Mouse (Mus musculus) liver, embryonic 11.5 days (tissue): ENCODE results near the gene Imp4. TPM values are rescaled to one million over a fixed set of nuclear protein-coding genes. Genes with fewer than 3 reads are reported as not detected.

ENCODE experiments used
- ATAC-seq: fragments of 200-750 bp; cut with Nextera tagmentation; replicated peaks from 2 replicates; pipeline ENCODE4 v1.8.0; 2017; ENCODE audit warnings: moderate number of reproducible peaks, mild to moderate bottlenecking, moderate TSS enrichment, moderate library complexity; ENCODE audit not compliant: low FRiP score
- DNase-seq: peaks from one replicate; pipeline ENCODE4 v3.0.0-alpha.2; 2017; ENCODE audit warnings: low spot score
- H3K27ac ChIP-seq: fragments of 300-500 bp; sonication (generic); 2 replicates; pipeline ENCODE4 v1.5.1; 2014; ENCODE audit warnings: mild to moderate bottlenecking, low read depth, low read length, control low read depth
- H3K27me3 ChIP-seq: fragments of 300-500 bp; sonication (generic); replicated peaks from 2 replicates; pipeline ENCODE4 v1.6.1; 2014; ENCODE audit warnings: low read length, mixed read lengths; ENCODE audit not compliant: control insufficient read depth, insufficient read depth
- H3K36me3 ChIP-seq: fragments of 300-500 bp; sonication (generic); 2 replicates; pipeline ENCODE4 v1.6.1; 2014; ENCODE audit warnings: mild to moderate bottlenecking, low read length, moderate library complexity, mixed read lengths; ENCODE audit not compliant: control insufficient read depth, insufficient read depth
- H3K4me1 ChIP-seq: fragments of 300-500 bp; sonication (generic); replicated peaks from 2 replicates; pipeline ENCODE4 v1.6.1; 2014; ENCODE audit warnings: low read length, mixed read lengths; ENCODE audit not compliant: control insufficient read depth, insufficient read depth
- H3K4me2 ChIP-seq: fragments of 300-500 bp; sonication (generic); 2 replicates; pipeline ENCODE4 v1.6.1; 2014; ENCODE audit warnings: mild to moderate bottlenecking, control low read depth, moderate library complexity
- H3K4me3 ChIP-seq: fragments of 300-500 bp; sonication (generic); 2 replicates; pipeline ENCODE4 v1.5.1; 2014; ENCODE audit warnings: low read depth, low read length, control low read depth
- H3K9ac ChIP-seq: fragments of 300-500 bp; sonication (generic); 2 replicates; pipeline ENCODE4 v1.6.1; 2014; ENCODE audit warnings: low read depth, low read length, control low read depth
- H3K9me3 ChIP-seq: fragments of 300-500 bp; sonication (generic); 2 replicates; pipeline ENCODE4 v1.6.1; 2016; ENCODE audit warnings: low read length, inconsistent platforms, mixed read lengths; ENCODE audit not compliant: control insufficient read depth
- WGBS: fragments of 180-500 bp; shearing (Covaris S2); extraction: QIAGEN DNeasy Blood & Tissue Kit; methylation state at CpG from one replicate; pipeline ENCODE4 v1.1.7; 2014; 5-methylcytosine and 5-hydroxymethylcytosine counted together
- polyA plus RNA-seq: library from polyadenylated mRNA; unstranded; fragments of >200 nt; fragmentation: Nextera tagmentation; extraction: Ambion mirVana; gene quantifications from 2 replicates; pipeline ENCODE4 v1.2.1, GENCODE M21; 2014

Gene Imp4
- polyA plus RNA-seq = 141 and 156 TPM in 2 replicates

DNA sequence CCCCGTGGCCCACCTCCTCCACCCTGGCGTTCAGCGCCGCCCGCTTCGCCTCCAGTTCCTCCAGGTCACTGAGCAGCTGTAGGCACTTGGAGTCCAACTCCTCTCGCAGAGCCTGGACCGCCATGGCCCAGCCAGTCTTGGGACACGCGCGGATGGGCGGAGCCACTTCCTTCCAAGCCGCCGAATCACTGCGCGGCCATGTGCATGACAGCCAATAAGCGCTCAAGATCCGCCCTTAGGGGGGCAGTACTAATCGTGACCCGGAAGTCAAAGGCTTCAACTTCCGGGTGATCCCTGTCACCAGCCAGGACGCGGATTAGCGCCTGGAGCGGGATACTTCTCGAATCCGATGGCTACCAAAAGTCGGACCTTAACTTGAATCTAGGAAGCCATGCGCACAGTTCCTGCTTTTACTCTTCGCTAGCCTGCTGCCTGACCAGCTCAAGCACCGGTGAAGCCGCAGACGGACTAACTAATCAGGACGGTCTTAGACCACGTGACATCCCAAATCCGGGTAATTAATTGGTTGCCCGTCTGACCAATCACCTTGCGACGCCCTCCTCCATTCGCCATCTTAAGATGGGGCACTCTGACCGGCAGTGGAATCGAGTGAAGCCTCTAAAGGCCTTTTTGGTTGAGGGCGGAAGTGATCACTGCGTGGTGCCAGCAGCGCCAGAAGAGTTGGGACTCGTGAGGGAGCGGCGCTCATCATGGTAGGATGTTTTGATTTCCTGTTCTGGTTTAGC lies at the start of gene Imp4, which contains the start of gene Ccdc115:
Gene Imp4 (plus strand): TSS at position 637 of the 746 bp plus-strand sequence.
Gene Ccdc115 (minus strand): TSS at position 458 of the 746 bp plus-strand sequence.
- Histone ChIP-seq H3K4me3 (peak within 1 kb of the TSS; percentile 70), H3K9me3 (no peaks in the 10 kb centered on the region), H3K36me3 (peaks cover 23% of the 10 kb centered on the region), H3K4me1 (peaks cover 6% of the 10 kb centered on the region; the same call in 1 of the 2 replicates), H3K27ac (peak within 1 kb of the TSS; percentile 46; the same call in 1 of the 2 replicates), H3K27me3 (no peaks in the 10 kb centered on the region), H3K9ac (peak within 1 kb of the TSS; percentile 75), H3K4me2 (peak within 1 kb of the TSS; percentile 74)
- ATAC-seq (peak; percentile 91), DNase-seq (peak; percentile 97)
- WGBS = under 1% methylated on average over 48 of the region's 48 CpGs

DNA sequence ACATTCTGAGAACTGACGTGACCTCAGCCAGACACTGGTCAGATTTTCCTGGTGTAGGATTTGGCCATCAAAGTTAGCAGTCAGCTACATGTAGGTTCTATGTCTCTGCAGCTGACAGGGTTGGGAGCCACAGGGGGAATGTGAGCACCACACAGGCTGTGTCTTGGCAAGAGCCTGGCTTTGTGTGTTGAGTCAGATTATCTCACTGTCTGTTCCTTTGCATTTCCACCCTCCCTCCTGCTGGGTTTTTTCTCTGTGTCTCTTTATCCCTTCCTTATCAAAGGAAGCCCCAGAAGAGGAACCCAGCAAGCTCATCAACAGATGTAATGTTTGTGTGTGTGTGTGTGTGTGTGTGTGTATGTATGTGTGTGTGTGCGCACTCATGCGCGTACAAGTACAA lies 43.3 kb upstream of the Imp4 start:
- no peak overlapping the region for H3K9ac ChIP-seq
- no peaks in the 10 kb centered on the region; the same call in 1 of the 2 replicates for H3K4me1 ChIP-seq
- H3K9me3 ChIP-seq = no peaks in the 10 kb centered on the region
- H3K27me3 ChIP-seq = no peaks in the 10 kb centered on the region
- peak; percentile 26 for DNase-seq
- WGBS = 85% methylated on average over 4 of the region's 4 CpGs
- H3K4me2 ChIP-seq = no peak overlapping the region
- H3K4me3 ChIP-seq = no peak overlapping the region
- H3K27ac ChIP-seq = no peak overlapping the region
- no peaks in the 10 kb centered on the region for H3K36me3 ChIP-seq
- ATAC-seq = no peak

DNA sequence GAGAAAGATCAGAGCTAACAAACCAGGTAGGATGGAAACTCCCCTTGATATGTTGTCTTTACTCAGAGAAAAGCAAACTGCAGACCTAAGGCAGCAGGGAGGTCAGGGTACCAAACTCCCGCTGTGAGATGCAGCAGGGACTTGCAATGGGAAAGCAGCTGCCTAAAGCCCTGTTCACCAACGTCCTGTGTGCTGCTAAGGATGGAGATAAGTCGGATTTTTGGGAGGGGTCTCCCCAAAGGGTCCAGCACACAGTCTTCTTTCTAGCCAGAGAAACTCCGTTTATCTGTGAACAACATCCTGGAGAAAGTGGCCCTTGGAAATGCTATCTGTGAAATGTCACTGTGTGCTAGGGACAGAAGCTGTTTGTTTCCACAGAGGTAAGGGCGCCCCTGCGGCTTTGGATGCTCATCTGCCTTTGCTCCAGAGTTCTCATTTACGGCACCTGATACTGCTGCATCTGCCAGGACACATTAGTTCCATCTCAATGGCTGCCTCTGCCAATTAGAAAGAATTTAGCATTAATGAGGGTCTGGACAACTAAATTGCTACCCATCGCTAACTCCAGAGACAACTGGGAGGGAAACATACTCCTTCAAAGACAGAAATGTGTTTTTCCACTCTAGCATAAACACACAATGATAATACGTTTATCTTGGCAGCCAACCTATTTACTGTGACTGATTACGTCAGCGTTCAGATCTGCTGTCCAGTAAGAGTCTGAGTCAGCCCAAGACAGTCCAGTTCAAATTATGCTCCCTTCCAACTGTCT lies 40.3 kb upstream of the Imp4 start:
- ATAC-seq (no peak), DNase-seq (peak; percentile 28)
- H3K9me3 ChIP-seq = no peaks in the 10 kb centered on the region
- H3K4me1 ChIP-seq = no peaks in the 10 kb centered on the region; the same call in 1 of the 2 replicates
- H3K9ac ChIP-seq = no peak overlapping the region
- H3K27me3 ChIP-seq = no peaks in the 10 kb centered on the region
- 55% methylated on average over 11 of the region's 11 CpGs for WGBS
- H3K4me3 ChIP-seq = no peak overlapping the region
- no peak overlapping the region for H3K27ac ChIP-seq
- no peak overlapping the region for H3K4me2 ChIP-seq
- no peaks in the 10 kb centered on the region for H3K36me3 ChIP-seq

DNA sequence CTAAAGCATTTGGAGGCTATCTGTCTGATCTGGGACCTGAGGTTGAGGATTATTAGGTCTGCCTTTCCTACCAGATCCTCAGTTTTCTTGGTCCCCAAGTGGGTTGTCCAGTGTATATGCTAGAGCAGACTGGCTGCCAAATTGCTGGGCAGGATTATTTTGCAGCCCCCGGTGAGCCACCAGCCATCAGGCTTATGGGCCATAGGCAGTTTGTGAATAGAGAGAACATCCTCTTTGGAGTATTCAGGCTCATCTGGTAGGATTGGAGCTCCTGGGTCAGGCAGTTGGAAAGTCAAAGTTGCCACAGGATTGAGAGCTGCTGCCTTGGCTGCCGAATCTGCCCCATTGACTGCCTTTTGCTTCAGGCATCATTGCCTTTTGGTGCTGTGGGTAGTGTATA lies 11.2 kb upstream of the Imp4 start:
- Histone ChIP-seq H3K27ac (no peak overlapping the region), H3K27me3 (no peaks in the 10 kb centered on the region), H3K9ac (no peak overlapping the region), H3K4me2 (no peak overlapping the region), H3K4me1 (no peaks in the 10 kb centered on the region), H3K9me3 (peaks cover 25% of the 10 kb centered on the region; the same call in 1 of the 2 replicates), H3K36me3 (no peaks in the 10 kb centered on the region), H3K4me3 (no peak overlapping the region)
- DNase-seq (peak; percentile 28), ATAC-seq (no peak)
- 90% methylated on average over 2 of the region's 2 CpGs for whole genome bisulfite sequencing

DNA sequence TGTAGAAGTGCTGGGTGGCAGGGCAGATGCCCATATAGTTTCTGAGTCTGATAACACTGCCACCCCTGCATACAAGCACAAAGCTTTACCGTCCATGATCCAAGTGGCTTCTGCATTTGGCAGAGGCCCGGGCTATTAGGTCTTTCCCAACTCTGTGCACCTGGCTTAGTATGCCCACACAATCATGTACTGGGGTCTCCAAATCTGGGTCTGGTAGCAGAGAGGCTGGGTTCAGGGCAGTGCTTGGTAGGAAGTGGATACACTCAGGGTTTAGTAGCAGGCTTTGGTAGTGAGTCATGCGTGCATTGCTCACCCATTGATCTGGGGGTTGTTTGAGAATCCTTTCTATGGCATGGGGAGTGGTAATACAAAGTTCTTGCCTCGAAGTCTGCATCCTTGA lies 10.4 kb upstream of the Imp4 start:
- Histone ChIP-seq H3K36me3 (no peaks in the 10 kb centered on the region), H3K9me3 (peaks cover 25% of the 10 kb centered on the region; the same call in 1 of the 2 replicates), H3K4me2 (no peak overlapping the region), H3K4me3 (no peak overlapping the region), H3K27ac (no peak overlapping the region), H3K27me3 (no peaks in the 10 kb centered on the region), H3K4me1 (no peaks in the 10 kb centered on the region), H3K9ac (no peak overlapping the region)
- WGBS = 89% methylated on average over 4 of the region's 4 CpGs
- ATAC-seq = no peak
- peak; percentile 20 for DNase-seq

DNA sequence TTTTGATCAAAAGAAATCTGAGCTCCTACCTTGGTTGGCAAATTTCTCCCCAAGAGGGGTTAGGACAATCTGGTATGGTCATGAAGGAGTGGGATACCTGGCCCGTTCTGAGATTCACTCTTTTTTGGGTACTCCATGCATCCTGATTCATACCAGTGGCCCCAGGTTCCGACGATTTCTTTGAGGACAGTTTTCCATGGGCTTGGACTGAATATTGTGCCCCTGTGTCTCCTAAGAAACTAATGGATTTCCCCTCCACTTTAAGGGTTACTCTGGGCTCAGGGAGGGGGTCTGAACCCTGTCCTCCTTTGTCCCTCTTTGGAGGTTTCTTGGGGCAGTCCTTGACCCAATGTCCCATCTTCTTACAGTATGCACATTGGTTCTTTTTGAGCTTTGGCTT lies 8.7 kb upstream of the Imp4 start:
- Histone ChIP-seq H3K36me3 (no peaks in the 10 kb centered on the region), H3K9ac (no peak overlapping the region), H3K9me3 (peaks cover 25% of the 10 kb centered on the region; the same call in 1 of the 2 replicates), H3K4me3 (no peak overlapping the region), H3K27ac (no peak overlapping the region), H3K4me1 (no peaks in the 10 kb centered on the region), H3K4me2 (no peak overlapping the region), H3K27me3 (no peaks in the 10 kb centered on the region)
- 90% methylated on average over 3 of the region's 3 CpGs for WGBS
- ATAC-seq (no peak), DNase-seq (no peak)

DNA sequence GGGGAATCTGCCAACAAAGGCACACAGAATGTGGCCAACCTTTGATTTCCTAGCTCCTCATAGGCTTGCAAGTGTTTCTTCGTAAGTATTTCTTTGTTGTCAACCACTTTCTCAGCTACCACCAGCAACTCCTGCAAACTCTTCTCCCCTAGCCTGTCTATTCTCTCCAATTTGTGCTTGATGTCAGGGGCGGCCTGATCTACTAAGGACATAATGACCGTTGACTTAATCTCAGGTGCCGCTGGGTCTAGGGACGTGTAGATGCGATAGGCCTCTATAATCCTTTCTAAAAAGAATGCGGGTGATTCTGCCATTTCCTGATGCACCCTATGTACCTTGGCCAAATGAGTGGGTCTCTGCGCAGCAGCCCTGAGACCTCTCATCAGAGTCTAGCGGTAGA lies 8.2 kb upstream of the Imp4 start:
- no peak overlapping the region for H3K4me2 ChIP-seq
- no peak for ATAC-seq
- no peak overlapping the region for H3K9ac ChIP-seq
- peaks cover 25% of the 10 kb centered on the region; the same call in 1 of the 2 replicates for H3K9me3 ChIP-seq
- H3K27me3 ChIP-seq = no peaks in the 10 kb centered on the region
- H3K4me1 ChIP-seq = no peaks in the 10 kb centered on the region
- 97% methylated on average over 9 of the region's 9 CpGs for WGBS
- no peak overlapping the region for H3K4me3 ChIP-seq
- no peaks in the 10 kb centered on the region for H3K36me3 ChIP-seq
- peak; percentile 16 for DNase-seq
- no peak overlapping the region for H3K27ac ChIP-seq

DNA sequence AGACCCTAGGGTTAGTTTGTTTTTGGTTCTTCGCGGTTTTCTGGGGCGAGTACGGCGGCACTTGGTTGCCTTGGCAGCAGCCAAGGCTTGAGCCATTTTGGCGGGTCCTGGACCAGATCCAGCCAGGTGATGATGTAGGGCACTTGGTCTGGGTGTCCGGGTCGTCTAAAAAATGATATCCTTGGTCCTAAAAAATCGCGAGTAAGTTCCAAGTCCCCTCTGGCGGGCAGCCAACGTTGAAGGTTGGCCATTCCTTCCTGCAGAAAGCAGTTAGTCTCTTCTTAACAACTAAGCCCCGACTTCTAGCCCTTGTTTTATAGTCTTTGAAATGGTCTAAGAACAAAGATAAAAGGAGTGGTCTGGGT lies 7.3 kb upstream of the Imp4 start:
- peak overlapping the region; percentile 77 for H3K4me3 ChIP-seq
- 66% methylated on average over 13 of the region's 13 CpGs for WGBS
- H3K9me3 ChIP-seq = peaks cover 25% of the 10 kb centered on the region; the same call in 1 of the 2 replicates
- no peak for DNase-seq
- H3K4me1 ChIP-seq = no peaks in the 10 kb centered on the region
- peak overlapping the region; percentile 78 for H3K4me2 ChIP-seq
- H3K36me3 ChIP-seq = no peaks in the 10 kb centered on the region
- H3K27me3 ChIP-seq = no peaks in the 10 kb centered on the region
- no peak overlapping the region for H3K9ac ChIP-seq
- ATAC-seq = no peak
- H3K27ac ChIP-seq = no peak overlapping the region
